Mouse (Mus musculus) stomach, postnatal 0 days (tissue): Measurements from ENCODE around the gene Acot7.

Experiments used
- CTCF ChIP-seq: IDR thresholded peaks from 2 replicates; pipeline ENCODE4 v1.5.1; 2016; ENCODE audit warnings: antibody characterized with exemption, low read depth, mild to moderate bottlenecking, moderate library complexity
- EP300 ChIP-seq: optimal IDR thresholded peaks from 2 replicates; pipeline ENCODE3; 2016; ENCODE audit warnings: antibody characterized with exemption

DNA sequence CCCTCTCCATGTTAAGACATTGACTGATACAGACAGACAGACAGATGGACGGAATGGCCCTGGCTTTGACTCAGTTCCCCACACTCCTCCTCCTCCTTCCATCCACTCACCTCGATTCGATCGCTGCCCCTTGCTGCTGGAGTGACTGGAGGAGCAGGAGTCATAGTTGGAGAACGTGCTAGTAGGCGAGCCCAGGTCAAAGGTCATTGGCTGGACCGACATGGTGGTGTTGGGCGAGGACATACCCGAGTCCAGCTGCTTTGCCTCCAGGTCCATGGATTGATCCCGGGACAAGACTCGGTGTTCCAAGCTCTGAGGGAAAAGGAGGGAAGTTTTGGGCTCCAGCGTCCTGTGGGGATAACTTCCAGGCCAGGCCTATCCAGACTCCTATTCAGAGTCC lies 42.6 kb upstream of the Acot7 start:
- TF ChIP-seq EP300 (no peak), CTCF (no peak)
